Mouse (Mus musculus) layer of hippocampus, postnatal 10 days (tissue): ENCODE results near the gene Pigx. TPM values are rescaled to one million over a fixed set of nuclear protein-coding genes. Genes with fewer than 3 reads are reported as not detected.
"Not testable (repeated sequence)": the region's sequence is repeated elsewhere in the genome, so short reads cannot be mapped to it uniquely, and the experiment has no call there.

Source experiments
- DNase-seq, 2 experiments: peaks; one replicate each; pipeline ENCODE4 v3.0.0; 2021; ENCODE audit warnings: low spot score in 2 of 2
- total RNA-seq, 2 experiments: library from RNA; stranded (reverse); gene quantifications; 2 replicates each; pipeline ENCODE4 v1.2.3; 2021

Pigx gene
- total RNA-seq, 2 experiments from 2014 or later = 31.6 to 36.3 TPM

DNA sequence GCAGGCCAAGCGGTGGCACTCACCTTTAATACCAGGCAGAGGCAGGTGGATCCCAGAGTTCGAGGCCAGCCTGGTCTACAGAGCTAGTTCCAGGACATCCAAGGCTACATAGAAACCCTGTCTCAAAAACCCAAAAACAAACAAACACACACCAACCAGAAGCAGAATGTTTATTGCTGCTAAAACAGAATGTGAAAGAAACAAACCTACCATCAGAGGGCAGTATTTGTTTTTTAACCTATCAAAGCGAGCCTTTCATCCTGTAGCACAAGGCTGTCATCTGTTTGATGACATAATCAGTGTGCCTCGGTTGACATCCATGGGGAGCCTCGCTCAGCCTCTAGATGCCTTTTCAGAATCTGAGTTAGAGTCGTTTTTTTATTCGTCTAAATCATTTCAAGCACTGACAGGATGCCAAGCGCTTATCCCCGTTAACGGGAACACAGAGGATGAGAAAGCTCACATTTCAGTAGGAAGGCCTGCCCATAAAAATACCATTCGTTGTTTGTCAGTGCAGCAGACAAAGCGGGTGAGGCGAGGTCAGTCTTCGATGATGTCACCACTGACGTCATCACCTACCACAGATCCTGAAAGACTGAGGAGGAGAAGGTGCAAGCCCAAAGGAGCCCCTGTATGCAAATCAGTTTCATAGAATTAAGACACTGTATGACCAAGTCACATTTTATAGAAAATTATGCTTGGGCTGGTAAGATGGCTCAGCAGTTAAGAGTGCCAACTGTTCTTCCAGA lies 11.6 kb upstream of the Pigx start:
- DNase-seq = no peak

- DNase-seq = no peak
These were observed 9.0 kb upstream of the Pigx start for GRCm38 (mm10) chr16:32108578-32108977.

DNA sequence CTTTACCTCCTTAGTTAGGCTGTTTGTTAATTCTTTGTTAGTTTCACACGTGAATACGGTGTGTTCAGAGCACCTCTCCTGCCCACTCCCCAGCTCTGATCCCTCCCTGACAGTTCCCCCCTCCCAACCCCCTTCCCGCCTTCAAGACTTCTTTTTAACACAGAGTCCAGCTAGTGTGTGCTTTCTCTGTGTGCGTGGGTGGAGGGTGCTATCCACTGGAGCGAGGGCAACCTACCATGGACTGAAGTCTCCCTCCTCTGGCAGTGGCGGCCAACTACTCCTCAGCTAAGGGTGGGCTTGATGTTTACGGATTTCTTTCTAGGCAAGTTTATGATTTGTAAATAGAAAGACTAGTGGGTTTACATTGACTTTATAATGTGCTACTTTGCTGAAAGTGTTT lies 8.6 kb upstream of the Pigx start:
- DNase-seq = no peak

GRCm38 (mm10) chr16:32107342-32108045 lies 8.0 kb upstream of the Pigx start:
- DNase-seq = no peak

GRCm38 (mm10) chr16:32105698-32106097 lies 6.2 kb upstream of the Pigx start:
- DNase-seq = no peak

- DNase-seq = no peak
These were observed 2.8 kb upstream of the Pigx start for GRCm38 (mm10) chr16:32102295-32102694.

DNA sequence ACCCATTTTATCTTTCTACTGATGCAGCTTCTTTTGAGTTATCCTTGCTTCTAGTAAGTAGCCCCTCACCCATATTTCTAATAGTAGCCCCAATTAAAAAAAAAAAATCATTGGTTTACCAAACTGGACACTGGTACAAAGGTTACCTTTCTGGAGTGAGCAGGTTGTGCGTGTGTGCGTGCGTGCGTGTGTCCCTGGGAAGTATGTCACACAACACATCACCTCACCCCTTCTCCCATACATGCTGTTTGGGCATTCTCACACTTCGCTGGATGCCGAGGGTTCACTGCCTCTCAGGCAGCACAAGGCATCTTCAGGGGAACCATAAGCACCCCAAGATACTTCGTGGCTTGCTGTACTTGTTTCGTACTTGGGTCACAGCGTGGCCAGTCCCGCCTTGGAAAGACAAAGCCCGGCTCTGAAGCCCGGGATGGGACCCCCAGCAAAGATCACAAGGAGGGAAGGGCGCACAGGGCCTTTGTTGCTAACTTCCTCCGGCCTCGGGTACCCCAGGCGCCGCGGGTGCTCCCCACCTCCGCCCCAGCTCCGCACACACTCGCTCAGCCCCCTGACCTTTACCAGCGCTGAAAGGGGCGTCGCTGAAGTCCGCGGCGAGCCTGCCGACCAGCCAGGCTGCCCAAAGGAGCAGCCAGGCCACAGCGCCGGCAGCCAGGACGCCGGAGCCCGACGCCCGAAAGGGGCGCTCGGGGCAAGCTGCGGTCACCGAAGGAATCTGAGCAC lies 473 bp downstream of the Pigx start:
- no peak for DNase-seq

DNA sequence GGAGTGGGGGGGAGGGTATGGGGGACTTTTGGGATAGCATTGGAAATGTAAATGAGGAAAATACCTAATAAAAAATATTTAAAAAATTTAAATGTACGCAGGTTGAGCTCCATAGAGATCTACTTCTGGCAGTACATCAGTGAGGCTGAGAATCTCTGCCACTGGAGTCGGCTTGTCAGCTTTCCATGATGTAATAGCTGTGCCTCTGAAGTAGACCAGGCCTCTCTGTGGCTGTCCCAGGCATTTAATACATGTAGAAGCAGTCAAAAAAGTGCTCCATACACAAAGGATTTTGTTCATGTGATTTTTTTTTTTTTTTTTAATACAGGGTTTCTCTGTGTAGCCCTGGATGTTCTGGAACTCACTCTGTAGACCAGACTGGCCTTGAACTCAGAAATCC lies 1.8 kb downstream of the Pigx start:
- not testable (repeated sequence) for DNase-seq

GRCm38 (mm10) chr16:32091466-32091865 lies 8.1 kb downstream of the Pigx start:
- DNase-seq = no peak

DNA sequence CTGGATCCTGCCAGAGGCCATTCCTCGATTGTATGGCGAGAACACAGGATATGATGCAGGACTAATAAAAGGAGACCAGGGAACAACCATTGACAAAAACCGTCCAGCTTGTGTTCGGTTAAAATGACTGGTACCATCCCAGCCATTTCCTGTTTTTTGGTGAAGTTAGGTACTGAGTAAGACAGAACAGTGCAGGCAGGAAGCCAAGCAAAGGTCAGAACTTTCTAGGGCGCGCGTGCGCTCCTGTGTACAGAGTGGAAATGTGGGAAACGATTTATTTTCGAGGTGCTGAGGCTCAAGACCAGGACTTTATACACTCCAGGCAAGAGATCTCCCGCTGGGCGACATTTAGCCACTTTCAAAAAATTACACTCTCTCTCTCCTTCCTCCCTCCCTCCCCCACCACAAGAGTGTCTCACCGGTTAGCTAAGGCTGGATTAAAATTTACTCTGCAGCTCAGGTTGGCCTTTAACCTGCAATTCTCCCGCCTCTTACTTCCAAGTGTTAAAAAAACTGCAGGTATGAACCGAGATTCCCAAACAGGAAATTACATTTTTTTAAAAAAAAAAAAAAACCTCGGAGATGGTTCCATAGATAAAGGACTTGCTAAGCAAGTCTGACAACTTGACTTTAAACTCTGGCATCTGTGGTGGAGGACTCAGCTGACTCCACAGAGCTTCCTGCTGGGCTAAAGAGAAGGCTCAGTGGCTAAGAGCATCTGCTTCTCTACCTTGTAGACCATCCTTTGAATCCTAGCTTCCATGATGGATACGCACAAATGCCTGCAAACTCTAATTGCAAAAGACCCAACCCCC lies 11.7 kb downstream of the Pigx start:
- no peak for DNase-seq

DNA sequence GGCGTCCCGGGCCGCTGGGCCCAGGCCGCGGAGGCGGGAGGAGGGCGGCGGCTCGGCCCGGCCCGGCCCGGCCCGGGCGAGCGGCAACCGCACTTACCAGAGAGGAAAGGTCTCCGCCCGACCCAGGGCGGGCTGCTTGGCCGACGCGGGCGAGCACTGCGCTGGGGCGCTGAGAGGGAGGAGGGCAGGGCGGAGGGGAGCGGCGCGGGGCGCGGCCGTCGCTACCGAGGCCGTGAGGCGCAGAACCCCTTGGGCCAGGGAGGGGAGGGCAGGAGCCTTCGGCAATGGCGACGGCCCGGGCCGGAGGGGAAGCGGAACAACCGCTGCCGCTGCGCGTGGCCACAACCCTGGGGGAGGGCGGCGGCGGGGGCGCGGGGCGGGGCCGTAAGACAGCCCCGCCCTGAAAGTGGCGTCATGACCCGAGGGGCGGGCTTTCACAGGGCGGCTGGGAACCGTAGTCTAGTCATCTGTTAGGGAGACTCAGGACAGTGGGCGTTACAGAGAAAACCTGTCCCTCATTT lies 20.5 kb downstream of the Pigx start, which contains the start of gene Pak2:
Pak2 (minus strand) TSS at position 352 of the 521 bp plus-strand sequence.
- peak; percentile 75 to 84 for DNase-seq

- DNase-seq = peak; percentile 15 to 40
These were observed 21.0 kb downstream of the Pigx start for GRCm38 (mm10) chr16:32078408-32078990.

DNA sequence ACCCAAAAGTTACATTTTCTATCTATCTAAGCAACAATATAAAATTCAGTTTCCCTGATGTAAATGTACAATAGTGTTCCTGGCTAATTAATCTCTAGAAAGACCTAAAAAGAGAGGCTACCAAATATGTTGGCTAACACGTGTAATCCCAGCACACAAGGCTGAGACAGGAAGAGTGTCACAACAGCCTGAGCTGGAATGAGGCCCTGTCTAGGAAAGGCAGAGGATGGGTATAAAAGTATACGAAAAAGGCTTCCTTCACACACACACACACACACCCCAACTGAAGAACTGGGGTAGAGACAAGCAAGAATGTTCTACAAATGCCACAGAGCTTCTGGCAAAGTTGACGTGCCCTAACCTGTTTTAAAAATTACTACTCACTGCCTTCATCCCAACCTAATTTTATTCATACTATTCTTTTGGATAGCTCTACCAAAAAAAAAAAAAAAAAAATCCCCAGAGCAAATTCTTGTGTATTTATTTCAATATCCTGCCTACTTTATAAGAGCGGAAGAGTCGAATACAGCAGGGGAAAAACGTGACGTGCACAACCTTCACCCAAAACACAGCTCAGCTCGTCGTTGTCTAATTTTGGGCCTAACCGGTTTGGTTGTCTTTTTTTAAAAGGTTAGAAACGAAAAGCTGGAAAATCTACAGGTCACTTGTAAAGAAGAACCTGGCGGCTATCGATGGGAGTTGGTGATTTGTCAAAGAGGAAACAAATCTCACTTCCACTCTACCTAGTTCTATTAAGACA lies 21.7 kb downstream of the Pigx start:
- no peak for DNase-seq

DNA sequence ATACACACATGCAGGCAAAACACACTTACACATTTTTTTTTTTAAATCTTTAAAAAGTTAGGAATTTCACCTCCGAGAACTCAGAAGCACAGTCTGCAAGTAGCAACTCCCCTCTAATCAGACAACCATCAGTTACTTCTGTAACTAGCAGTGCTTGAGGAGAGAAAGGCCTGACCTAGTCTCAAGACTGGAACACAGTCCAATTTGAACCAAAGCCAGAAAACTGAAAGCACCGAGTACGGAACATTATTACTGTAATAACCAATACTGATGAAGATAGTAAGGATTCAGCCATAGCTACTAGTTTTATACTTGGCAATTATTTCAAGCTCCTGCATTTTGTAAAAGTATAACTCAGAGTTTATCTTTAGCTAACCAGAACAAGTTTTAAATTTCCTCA lies 23.1 kb downstream of the Pigx start:
- DNase-seq = no peak

DNA sequence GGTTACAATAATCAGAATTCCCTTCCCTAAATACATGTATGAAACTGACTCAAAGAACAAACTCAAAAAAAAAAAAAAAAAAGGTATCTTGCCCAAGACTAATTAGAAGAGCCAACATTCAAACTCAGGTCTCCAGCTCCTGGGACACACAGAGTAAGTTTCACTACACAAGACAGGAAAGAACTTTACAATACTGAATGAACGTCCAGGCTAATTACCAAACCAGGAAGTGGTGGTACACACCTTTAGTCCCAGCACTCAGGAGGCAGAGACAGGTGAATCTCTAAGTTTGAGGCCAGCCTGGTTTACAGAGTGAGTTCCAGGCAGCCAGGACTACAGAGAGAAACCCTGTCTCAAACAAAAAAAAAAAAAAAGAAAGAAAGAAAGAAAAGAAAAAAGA lies 23.8 kb downstream of the Pigx start:
- DNase-seq = no peak

DNA sequence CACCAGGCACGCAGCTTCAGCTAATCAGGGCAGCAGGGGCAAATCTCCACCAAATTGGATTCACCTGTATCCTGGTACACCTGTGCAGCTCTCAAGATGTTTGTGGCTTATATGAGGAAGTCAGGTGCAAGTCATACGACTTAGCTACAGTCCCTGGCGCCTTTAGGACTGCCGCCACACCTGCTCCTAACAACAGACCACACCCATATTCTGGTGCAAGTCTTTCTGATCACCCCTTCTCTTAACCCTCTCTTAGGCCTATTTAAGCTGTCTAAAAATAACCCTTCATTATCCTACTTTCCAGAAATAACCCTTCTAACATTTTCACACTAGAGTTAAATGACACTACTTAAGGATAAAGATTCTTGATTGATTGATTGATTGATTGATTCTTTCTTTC lies 29.5 kb downstream of the Pigx start:
- not testable (repeated sequence) for DNase-seq

DNA sequence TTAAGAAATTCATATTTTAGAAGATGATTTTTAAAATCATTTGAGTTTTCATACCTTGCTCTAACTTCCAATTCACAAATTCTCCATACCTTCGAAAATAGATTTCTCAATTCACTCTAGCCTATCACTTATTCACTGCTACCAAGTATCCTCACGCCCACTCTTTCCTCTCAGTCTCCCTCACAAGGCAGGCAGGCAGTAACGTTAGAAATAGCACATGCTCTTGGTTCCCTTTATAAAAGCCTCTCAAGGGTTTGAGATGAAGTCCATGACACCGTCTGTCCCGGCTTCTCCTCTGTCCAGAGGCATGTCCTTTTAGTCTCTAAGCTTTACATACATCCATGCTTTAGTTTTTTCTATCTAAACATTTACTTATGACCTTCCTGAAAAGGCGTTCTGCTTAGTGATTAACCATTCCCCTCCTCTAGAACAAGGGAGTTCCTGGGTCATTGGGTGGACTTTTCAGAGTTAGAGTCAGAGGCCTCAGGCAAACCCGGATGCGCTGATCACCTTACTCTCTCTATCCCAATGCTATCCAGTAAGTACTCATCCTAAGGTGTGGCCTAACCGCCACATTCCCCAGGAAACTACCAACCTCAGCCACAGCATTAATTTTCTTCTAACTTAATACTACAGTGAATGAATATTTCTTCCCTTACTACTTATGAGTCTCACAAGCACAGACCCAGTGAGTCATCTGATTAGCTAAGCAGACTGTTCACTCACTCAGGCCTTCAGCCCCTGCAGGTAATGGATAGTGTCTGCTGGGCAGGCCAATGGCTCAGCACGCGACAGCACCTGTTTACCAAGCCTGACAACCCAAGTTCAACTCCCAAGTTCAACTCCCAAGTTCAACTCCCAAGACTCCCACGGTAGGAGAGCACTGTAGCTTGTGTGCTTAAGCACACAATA lies 30.9 kb downstream of the Pigx start:
- no peak for DNase-seq

DNA sequence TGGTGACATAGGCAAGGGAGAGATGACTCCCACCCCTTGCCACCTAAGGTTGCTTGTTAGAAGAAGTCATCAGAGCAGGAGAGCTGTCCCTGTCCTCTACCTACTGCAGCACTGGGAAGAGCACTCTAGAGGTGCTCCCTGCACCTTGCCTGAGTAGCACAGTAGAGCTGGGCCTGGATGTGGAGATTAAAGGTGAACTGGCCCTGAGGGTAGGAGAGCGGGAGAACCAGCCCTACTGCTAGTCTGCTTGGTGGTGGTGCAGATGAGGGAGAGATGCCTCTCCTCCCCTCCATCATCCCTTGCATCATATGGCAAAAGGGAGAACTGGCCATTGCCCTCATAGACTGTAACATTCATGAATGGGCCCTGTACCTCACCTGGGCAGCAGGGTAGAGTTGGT lies 32.6 kb downstream of the Pigx start:
- no peak for DNase-seq

DNA sequence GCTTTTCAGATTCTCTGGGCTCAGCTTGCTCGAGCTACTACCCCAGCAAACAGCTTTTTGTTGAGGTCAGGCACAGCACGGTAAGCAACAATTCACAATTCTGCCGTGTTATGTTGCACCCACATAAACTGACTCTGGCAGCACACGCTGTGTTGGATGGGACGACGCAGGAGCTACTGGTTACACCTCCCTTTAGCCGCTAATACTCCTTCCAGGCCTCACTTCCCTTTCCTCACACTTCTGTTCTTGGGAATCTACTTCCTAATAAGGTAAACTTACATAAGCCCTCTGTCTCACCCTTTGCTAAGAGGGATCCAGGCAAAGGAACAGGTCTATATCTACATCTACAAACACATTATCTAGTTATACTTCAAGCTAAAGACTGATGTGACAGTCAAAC lies 35.6 kb downstream of the Pigx start:
- no peak for DNase-seq
